28 mouse cellular contexts compared by ENCODE assay signal in the genomic region with DNA sequence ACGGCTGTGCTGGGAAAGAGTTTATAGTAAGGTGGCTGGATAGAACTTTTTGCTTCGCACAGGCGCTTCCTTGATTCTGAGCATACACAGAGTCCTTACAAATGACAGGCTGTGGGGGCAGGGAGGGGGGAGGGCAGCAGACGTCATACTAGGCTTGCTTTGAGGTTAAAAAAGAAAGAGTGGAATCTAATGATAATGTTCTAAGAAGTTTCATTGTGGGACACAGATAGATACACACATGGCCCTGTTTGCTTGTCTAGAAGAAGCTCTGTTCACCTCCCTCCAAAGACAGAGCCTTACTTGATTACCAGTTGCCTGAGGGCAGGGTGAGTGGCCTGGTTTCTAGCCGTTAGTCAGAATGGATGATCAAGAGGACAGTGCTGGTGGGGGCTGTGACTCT. TPM values are rescaled to one million over a fixed set of nuclear protein-coding genes. Genes with fewer than 3 reads are reported as not detected.
DNase-seq lines count a peak whose midpoint lies in the region; ATAC-seq lines count a peak whose summit lies in the region.
"Had no signal": no experiment of that assay in that cellular context is flagged by ENCODE, and none has a peak within 500 bp of the region (broad histone marks: within the 10 kb centered on the region; RNA-seq: fewer than 3 reads in every experiment).

No protein-coding gene starts in this region.

- no peak for DNase-seq in kidney, adult 11 months
- peak; percentile 62 for DNase-seq in midbrain, embryonic 11.5 days (ENCODE audit: low spot score, missing footprints)
- no peak for DNase-seq in spleen, postnatal 36 days (ENCODE audit: low spot score in 2 of 2)
- DNase-seq: adrenal gland, postnatal 14 days; cerebellum, adult 11-12 months; cerebellum, adult 9-10 months; cerebellum, postnatal 36 days; gastrocnemius, postnatal 10 days; heart, postnatal 36 days had no signal

- peaks cover 13% of the 10 kb centered on the region; the same call in 1 of the 2 replicates for H3K36me3 ChIP-seq in kidney, embryonic 15.5 days
- no peaks in the 10 kb centered on the region for H3K36me3 ChIP-seq in midbrain, embryonic 11.5 days (ENCODE audit: control insufficient read depth, insufficient read depth, low read length)
- H3K36me3 ChIP-seq in midbrain, embryonic 16.5 days (ENCODE audit: control insufficient read depth, insufficient read depth, low read length), result no peaks in the 10 kb centered on the region
- H3K36me3 ChIP-seq: embryonic facial prominence, embryonic 15.5 days; heart, embryonic 12.5 days; hindbrain, embryonic 15.5 days had no signal

- no peak overlapping the region for H3K4me3 ChIP-seq in kidney, embryonic 15.5 days (replicated peaks)
- no peak overlapping the region for H3K4me3 ChIP-seq in midbrain, embryonic 11.5 days (ENCODE audit: low read depth, low read length)
- no peak overlapping the region for H3K4me3 ChIP-seq in midbrain, embryonic 16.5 days (ENCODE audit: low read depth, low read length)
- H3K4me3 ChIP-seq: embryonic facial prominence, embryonic 15.5 days; erythroblast, embryonic 14.5 days; forebrain, embryonic 10.5 days; heart, embryonic 12.5 days; hindbrain, embryonic 15.5 days had no signal

- H3K9me3 ChIP-seq in kidney, embryonic 15.5 days (replicated peaks), result no peaks in the 10 kb centered on the region
- no peaks in the 10 kb centered on the region for H3K9me3 ChIP-seq in midbrain, embryonic 11.5 days (ENCODE audit: control insufficient read depth, low read length)
- no peaks in the 10 kb centered on the region for H3K9me3 ChIP-seq in midbrain, embryonic 16.5 days (replicated peaks; ENCODE audit: control insufficient read depth, low read length, poor library complexity, severe bottlenecking)
- H3K9me3 ChIP-seq: embryonic facial prominence, embryonic 15.5 days; forebrain, embryonic 10.5 days; heart, embryonic 12.5 days; hindbrain, embryonic 15.5 days had no signal

- H3K9ac ChIP-seq in kidney, embryonic 15.5 days, result no peak overlapping the region
- H3K9ac ChIP-seq in midbrain, embryonic 11.5 days (ENCODE audit: low read length), result no peak overlapping the region
- H3K9ac ChIP-seq in midbrain, embryonic 16.5 days (ENCODE audit: low read depth, low read length), result no peak overlapping the region
- H3K9ac ChIP-seq: embryonic facial prominence, embryonic 15.5 days; heart, embryonic 12.5 days; hindbrain, embryonic 15.5 days had no signal

- whole genome bisulfite sequencing in kidney, embryonic 15.5 days, result 50% methylated on average over 5 of the region's 5 CpGs
- 66% methylated on average over 5 of the region's 5 CpGs for WGBS in midbrain, embryonic 11.5 days
- WGBS in midbrain, embryonic 16.5 days, result 70% methylated on average over 5 of the region's 5 CpGs

- H3K27ac ChIP-seq in kidney, embryonic 15.5 days, result no peak overlapping the region
- H3K27ac ChIP-seq in midbrain, embryonic 11.5 days (ENCODE audit: low read depth, low read length), result no peak overlapping the region
- no peak overlapping the region for H3K27ac ChIP-seq in midbrain, embryonic 16.5 days (ENCODE audit: low read length)
- H3K27ac ChIP-seq: embryonic facial prominence, embryonic 15.5 days; forebrain, embryonic 10.5 days; hindbrain, embryonic 15.5 days had no signal

- H3K4me2 ChIP-seq in kidney, embryonic 15.5 days, result no peak overlapping the region
- H3K4me2 ChIP-seq in midbrain, embryonic 11.5 days, result no peak overlapping the region
- H3K4me2 ChIP-seq in midbrain, embryonic 16.5 days (ENCODE audit: low read length), result no peak overlapping the region
- H3K4me2 ChIP-seq: embryonic facial prominence, embryonic 15.5 days; heart, embryonic 12.5 days; hindbrain, embryonic 15.5 days had no signal

- ATAC-seq in kidney, embryonic 15.5 days (replicated peaks; ENCODE audit: low FRiP score), result peak; percentile 52; the same call in 1 of the 2 replicates
- no peak for ATAC-seq in midbrain, embryonic 11.5 days (ENCODE audit: low FRiP score)
- ATAC-seq in midbrain, embryonic 16.5 days, result no peak
- peak; percentile 86 for ATAC-seq in megakaryocyte progenitor cell, adult 5-6 weeks (replicated peaks; ENCODE audit: poor library complexity)
- ATAC-seq in CD4-positive, CD25-positive, alpha-beta regulatory T cell, adult 4 months, result no peak
- ATAC-seq: activated CD4-positive, CD25-positive, alpha-beta regulatory T cell, adult 4 months; forebrain, embryonic 14.5 days; Patski had no signal

- no peaks in the 10 kb centered on the region for H3K4me1 ChIP-seq in kidney, embryonic 15.5 days
- no peaks in the 10 kb centered on the region for H3K4me1 ChIP-seq in midbrain, embryonic 11.5 days (ENCODE audit: control insufficient read depth, insufficient read depth, low read length)
- no peaks in the 10 kb centered on the region for H3K4me1 ChIP-seq in midbrain, embryonic 16.5 days (ENCODE audit: control insufficient read depth, insufficient read depth, low read length)
- H3K4me1 ChIP-seq: embryonic facial prominence, embryonic 15.5 days; forebrain, embryonic 10.5 days; hindbrain, embryonic 15.5 days had no signal

- no peaks in the 10 kb centered on the region for H3K27me3 ChIP-seq in kidney, embryonic 15.5 days
- no peaks in the 10 kb centered on the region for H3K27me3 ChIP-seq in midbrain, embryonic 11.5 days (ENCODE audit: control insufficient read depth, insufficient read depth, low read length)
- no peaks in the 10 kb centered on the region for H3K27me3 ChIP-seq in midbrain, embryonic 16.5 days (ENCODE audit: control insufficient read depth, insufficient read depth, low read depth, low read length)
- H3K27me3 ChIP-seq: CH12.LX; embryonic facial prominence, embryonic 15.5 days; heart, embryonic 12.5 days; hindbrain, embryonic 15.5 days had no signal

RNA-seq across cellular contexts. Expression of gene Stoml3, which starts 24.6 kb away (rescaled TPM):
- polyA plus RNA-seq in kidney, embryonic 15.5 days (2015; fragmentation: Nextera tagmentation; extraction: Ambion mirVana), result 0.08 and 0.21 TPM in 2 replicates
- polyA plus RNA-seq in midbrain, embryonic 11.5 days (2014; fragmentation: Nextera tagmentation; extraction: Ambion mirVana), result not detected in 2 replicates
- polyA plus RNA-seq in midbrain, embryonic 16.5 days (2015; fragmentation: Nextera tagmentation; extraction: Ambion mirVana), result not detected in 2 replicates
- total RNA-seq in megakaryocyte progenitor cell, adult 5-6 weeks (2015), result not detected in 2 replicates
- not detected in 2 replicates for total RNA-seq in megakaryocyte progenitor cell, adult 5-6 weeks (2017)
- polyA plus RNA-seq in CD4-positive, CD25-positive, alpha-beta regulatory T cell, adult 4 months (2017; shearing (Covaris generic)), result not detected
- total RNA-seq: adrenal gland, adult 18-20 months; adrenal gland, postnatal 14 days; CH12.LX; gastrocnemius, postnatal 10 days; gastrocnemius, postnatal 4 days; heart, adult 8-10 months; heart, postnatal 36 days had no signal
- polyA plus RNA-seq: activated CD4-positive, CD25-positive, alpha-beta regulatory T cell, adult 4 months; embryonic facial prominence, embryonic 11.5 days; erythroblast, embryonic 14.5 days; forebrain, embryonic 10.5 days; forebrain, embryonic 14.5 days; heart, embryonic 12.5 days; heart, embryonic 16.5 days; hindbrain, embryonic 11.5 days; hindbrain, embryonic 15.5 days had no signal

RNA-seq across cellular contexts. Expression of gene Proser1, which starts 49.6 kb away (rescaled TPM):
- polyA plus RNA-seq in kidney, embryonic 15.5 days (2015; fragmentation: Nextera tagmentation; extraction: Ambion mirVana), result 20.8 and 24.8 TPM in 2 replicates
- polyA plus RNA-seq in midbrain, embryonic 11.5 days (2014; fragmentation: Nextera tagmentation; extraction: Ambion mirVana), result 20.7 and 24.1 TPM in 2 replicates
- 17.5 and 20.1 TPM in 2 replicates for polyA plus RNA-seq in midbrain, embryonic 16.5 days (2015; fragmentation: Nextera tagmentation; extraction: Ambion mirVana)
- 27.5 and 32.9 TPM in 2 replicates for total RNA-seq in megakaryocyte progenitor cell, adult 5-6 weeks (2015)
- 7.0 and 7.9 TPM in 2 replicates for total RNA-seq in megakaryocyte progenitor cell, adult 5-6 weeks (2017)
- 10 to 100 TPM; 11.2 to 11.9 TPM for polyA plus RNA-seq in CD4-positive, CD25-positive, alpha-beta regulatory T cell, adult 4 months (2017; shearing (Covaris generic))

RNA-seq across cellular contexts. Expression of gene Nhlrc3, which starts 50.0 kb away (rescaled TPM):
- 9.3 and 9.9 TPM in 2 replicates for polyA plus RNA-seq in kidney, embryonic 15.5 days (2015; fragmentation: Nextera tagmentation; extraction: Ambion mirVana)
- 8.7 and 9.7 TPM in 2 replicates for polyA plus RNA-seq in midbrain, embryonic 11.5 days (2014; fragmentation: Nextera tagmentation; extraction: Ambion mirVana)
- polyA plus RNA-seq in midbrain, embryonic 16.5 days (2015; fragmentation: Nextera tagmentation; extraction: Ambion mirVana), result 11.1 and 11.6 TPM in 2 replicates
- total RNA-seq in megakaryocyte progenitor cell, adult 5-6 weeks (2015), result 5.2 and 6.2 TPM in 2 replicates
- 7.8 and 8.8 TPM in 2 replicates for total RNA-seq in megakaryocyte progenitor cell, adult 5-6 weeks (2017)
- polyA plus RNA-seq in CD4-positive, CD25-positive, alpha-beta regulatory T cell, adult 4 months (2017; shearing (Covaris generic)), result 10 to 100 TPM; 15.9 to 17.7 TPM

Comparison
In these comparisons a context has a peak if more than half of its experiments do, and no peak if none do; other contexts are left out.
1. ATAC-seq: peak in kidney, embryonic 15.5 days (single experiment) and megakaryocyte progenitor cell, adult 5-6 weeks (single experiment); none in midbrain, embryonic 11.5 days (single experiment), midbrain, embryonic 16.5 days (single experiment) and CD4-positive, CD25-positive, alpha-beta regulatory T cell, adult 4 months (single experiment).